Mouse (Mus musculus): Measurements from ENCODE around the gene Sbno2. TPM values are rescaled to one million over a fixed set of nuclear protein-coding genes. Genes with fewer than 3 reads are reported as not detected.
A peak's percentile ranks its signal among the peaks of the same experiment; 100 is the strongest.

Sbno2 gene
- polyA plus RNA-seq, 1 experiment from 2014 or later: 14.9 TPM

DNA sequence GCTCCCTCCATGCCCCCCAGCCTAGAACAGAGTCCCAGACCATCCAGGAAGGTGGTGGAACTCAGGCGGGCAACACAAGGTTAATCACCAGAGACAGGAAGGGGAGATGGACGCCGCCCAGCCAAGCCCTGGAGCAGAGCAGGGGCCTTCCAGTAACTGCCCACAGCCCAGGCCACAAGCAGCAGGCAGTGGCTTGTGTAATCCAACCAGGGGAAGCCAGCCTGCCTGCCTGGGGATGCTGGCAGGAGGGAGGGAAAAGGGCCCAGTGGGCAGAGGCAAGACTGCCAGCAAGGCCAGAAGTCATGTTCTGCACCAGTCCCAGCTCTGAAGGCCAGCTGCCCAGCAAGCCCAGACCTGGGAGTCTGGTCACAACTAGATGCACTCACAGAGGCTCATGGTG, 18.5 kb downstream of the Sbno2 start:
- H3K4me3 ChIP-seq (replicated peaks; ENCODE audit: low read length): no peak overlapping the region
- no peak overlapping the region for H3K27ac ChIP-seq (ENCODE audit: low read length)
- no peaks in the 10 kb centered on the region for H3K9me3 ChIP-seq (ENCODE audit: control insufficient read depth, low read length)
- no peak for ATAC-seq
- no peaks in the 10 kb centered on the region for H3K36me3 ChIP-seq (ENCODE audit: control insufficient read depth, insufficient read depth)
- no peaks in the 10 kb centered on the region for H3K27me3 ChIP-seq (replicated peaks; ENCODE audit: control insufficient read depth, insufficient read depth, low read length)
- H3K4me2 ChIP-seq (ENCODE audit: low read length): no peak overlapping the region
- H3K9ac ChIP-seq (replicated peaks; ENCODE audit: low read depth, low read length): no peak overlapping the region
- H3K4me1 ChIP-seq (replicated peaks; ENCODE audit: control insufficient read depth, insufficient read depth, low read length): peaks cover 4% of the 10 kb centered on the region
- 85% methylated on average over 3 of the region's 3 CpGs for WGBS

DNA sequence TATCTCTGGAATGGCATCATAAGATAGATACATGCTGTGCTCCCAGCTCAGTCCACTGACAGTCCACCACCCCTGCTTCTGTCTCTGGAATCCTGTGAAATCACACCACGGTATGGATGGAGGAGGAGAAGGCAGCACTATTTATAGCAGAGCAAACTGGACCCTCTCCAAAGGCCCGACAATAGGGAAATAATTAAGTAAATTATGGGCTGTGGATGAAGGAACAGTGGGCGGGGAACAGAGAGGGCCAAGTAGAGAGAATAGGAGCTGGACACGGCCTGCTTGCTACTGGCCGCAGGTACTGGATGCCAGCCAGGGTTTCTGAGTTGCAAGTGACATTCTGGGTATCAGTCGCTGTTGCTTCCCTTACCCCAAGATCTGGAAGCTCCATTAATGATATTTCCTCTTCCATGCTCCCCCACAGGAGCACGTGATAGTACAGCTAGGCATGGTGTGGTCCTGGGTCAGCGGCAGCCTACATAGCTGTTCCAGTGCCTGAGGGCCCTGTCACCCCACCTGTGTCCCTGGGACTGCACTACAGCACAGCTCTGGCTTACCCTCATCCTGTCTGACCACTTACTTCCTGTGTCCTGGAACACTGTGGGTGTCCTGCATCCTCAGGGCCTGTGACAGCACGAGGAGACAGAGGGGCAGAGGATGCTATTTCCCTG, 20.4 kb downstream of the Sbno2 start:
- no peaks in the 10 kb centered on the region for H3K9me3 ChIP-seq (ENCODE audit: control insufficient read depth, low read length)
- no peaks in the 10 kb centered on the region for H3K27me3 ChIP-seq (replicated peaks; ENCODE audit: control insufficient read depth, insufficient read depth, low read length)
- peak; percentile 45 for ATAC-seq
- H3K27ac ChIP-seq (ENCODE audit: low read length): no peak overlapping the region
- H3K9ac ChIP-seq (replicated peaks; ENCODE audit: low read depth, low read length): no peak overlapping the region
- no peak overlapping the region for H3K4me2 ChIP-seq (ENCODE audit: low read length)
- WGBS: 60% methylated on average over 9 of the region's 9 CpGs
- H3K4me3 ChIP-seq (replicated peaks; ENCODE audit: low read length): no peak overlapping the region
- H3K36me3 ChIP-seq (ENCODE audit: control insufficient read depth, insufficient read depth): no peaks in the 10 kb centered on the region; the same call in none of the 2 replicates
- H3K4me1 ChIP-seq (replicated peaks; ENCODE audit: control insufficient read depth, insufficient read depth, low read length): peaks cover 4% of the 10 kb centered on the region

DNA sequence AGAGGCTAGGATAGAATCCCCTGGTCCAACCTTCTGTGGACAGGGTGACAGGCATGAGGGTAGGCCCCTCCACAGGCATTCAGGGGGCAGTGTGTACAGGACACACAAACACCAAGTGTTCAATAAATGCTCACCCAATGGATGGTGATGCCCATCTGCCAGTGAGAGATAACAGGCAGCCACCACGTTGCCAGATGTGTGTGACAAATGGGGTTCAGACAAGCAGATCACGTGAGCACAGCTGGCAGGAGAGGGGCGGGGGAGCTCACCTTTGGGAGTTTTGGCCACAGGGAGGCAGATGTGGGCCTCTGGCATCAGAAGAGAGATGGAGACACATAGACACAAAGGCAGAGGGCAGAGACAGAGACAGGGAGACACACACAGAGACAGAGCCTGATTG, 24.3 kb downstream of the Sbno2 start:
- ATAC-seq: no peak
- Histone ChIP-seq H3K4me1 (replicated peaks; ENCODE audit: control insufficient read depth, insufficient read depth, low read length) (peaks cover 4% of the 10 kb centered on the region), H3K9me3 (ENCODE audit: control insufficient read depth, low read length) (no peaks in the 10 kb centered on the region), H3K27me3 (replicated peaks; ENCODE audit: control insufficient read depth, insufficient read depth, low read length) (no peaks in the 10 kb centered on the region), H3K27ac (ENCODE audit: low read length) (no peak overlapping the region), H3K36me3 (ENCODE audit: control insufficient read depth, insufficient read depth) (no peaks in the 10 kb centered on the region; the same call in none of the 2 replicates), H3K4me3 (replicated peaks; ENCODE audit: low read length) (no peak overlapping the region), H3K4me2 (ENCODE audit: low read length) (no peak overlapping the region), H3K9ac (replicated peaks; ENCODE audit: low read depth, low read length) (no peak overlapping the region)
- WGBS: 83% methylated on average over 3 of the region's 3 CpGs

DNA sequence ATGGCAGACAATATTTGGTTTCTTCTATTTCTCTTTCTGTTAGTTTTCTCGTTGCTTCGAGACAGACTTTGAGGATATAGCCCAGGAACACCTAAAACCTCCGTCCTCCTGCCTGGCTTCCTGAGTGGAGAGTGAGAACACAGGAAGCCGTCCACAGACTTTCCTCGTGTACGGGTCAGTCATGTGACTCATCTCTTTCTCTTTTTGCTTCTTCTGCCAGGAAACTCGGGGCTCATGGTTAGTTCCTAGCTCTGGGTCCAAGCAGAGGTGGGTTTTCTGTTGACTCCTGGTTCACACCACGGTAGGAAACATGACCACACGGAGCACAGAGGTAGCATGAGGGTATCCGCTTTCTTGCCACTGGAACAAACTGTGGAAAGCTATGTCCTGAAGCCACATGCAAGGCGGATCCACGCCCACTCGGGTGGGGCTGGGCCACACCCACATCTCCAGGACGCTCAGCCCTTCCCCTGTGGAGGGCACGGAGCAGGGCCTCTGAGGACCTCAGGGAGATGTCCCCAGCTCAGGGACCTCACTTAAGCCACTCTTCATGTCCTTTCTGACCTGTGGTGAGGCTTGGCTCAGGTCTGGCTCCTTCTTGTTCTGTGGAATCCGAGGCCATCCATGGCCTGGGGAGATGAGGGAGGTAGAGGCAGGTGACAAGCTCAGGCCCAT, 24.8 kb downstream of the Sbno2 start:
- no peak overlapping the region for H3K27ac ChIP-seq (ENCODE audit: low read length)
- H3K36me3 ChIP-seq (ENCODE audit: control insufficient read depth, insufficient read depth): no peaks in the 10 kb centered on the region; the same call in none of the 2 replicates
- H3K4me3 ChIP-seq (replicated peaks; ENCODE audit: low read length): no peak overlapping the region
- no peak overlapping the region for H3K4me2 ChIP-seq (ENCODE audit: low read length)
- H3K9me3 ChIP-seq (ENCODE audit: control insufficient read depth, low read length): no peaks in the 10 kb centered on the region
- no peak overlapping the region for H3K9ac ChIP-seq (replicated peaks; ENCODE audit: low read depth, low read length)
- WGBS: 89% methylated on average over 16 of the region's 16 CpGs
- no peaks in the 10 kb centered on the region for H3K27me3 ChIP-seq (replicated peaks; ENCODE audit: control insufficient read depth, insufficient read depth, low read length)
- H3K4me1 ChIP-seq (replicated peaks; ENCODE audit: control insufficient read depth, insufficient read depth, low read length): peaks cover 4% of the 10 kb centered on the region
- no peak for ATAC-seq

DNA sequence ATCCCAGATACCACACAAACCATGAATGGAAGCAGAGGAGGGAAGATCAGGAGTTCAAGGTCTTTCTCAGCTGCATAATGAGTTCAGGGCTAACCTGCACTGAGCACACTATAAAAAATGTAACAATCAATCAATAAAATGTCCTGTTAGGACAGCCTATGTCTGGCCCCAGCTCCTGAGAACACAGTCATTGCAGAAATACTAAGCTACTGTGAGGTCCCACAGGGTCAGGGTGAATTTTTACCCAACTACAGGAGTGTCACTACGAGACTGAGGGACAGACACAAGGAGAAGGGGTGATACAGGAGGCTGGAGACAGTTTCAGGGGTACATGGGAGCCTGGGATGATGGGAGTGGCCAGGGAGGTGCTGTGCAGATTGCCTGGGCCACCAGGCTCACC, 27.0 kb downstream of the Sbno2 start:
- Histone ChIP-seq H3K27ac (ENCODE audit: low read length) (no peak overlapping the region), H3K9ac (replicated peaks; ENCODE audit: low read depth, low read length) (no peak overlapping the region), H3K4me2 (ENCODE audit: low read length) (no peak overlapping the region), H3K36me3 (ENCODE audit: control insufficient read depth, insufficient read depth) (no peaks in the 10 kb centered on the region; the same call in none of the 2 replicates), H3K9me3 (ENCODE audit: control insufficient read depth, low read length) (no peaks in the 10 kb centered on the region), H3K4me1 (replicated peaks; ENCODE audit: control insufficient read depth, insufficient read depth, low read length) (no peaks in the 10 kb centered on the region), H3K27me3 (replicated peaks; ENCODE audit: control insufficient read depth, insufficient read depth, low read length) (no peaks in the 10 kb centered on the region), H3K4me3 (replicated peaks; ENCODE audit: low read length) (no peak overlapping the region)
- ATAC-seq: no peak
- WGBS: 100% methylated on average over 1 of the region's 1 CpGs

DNA sequence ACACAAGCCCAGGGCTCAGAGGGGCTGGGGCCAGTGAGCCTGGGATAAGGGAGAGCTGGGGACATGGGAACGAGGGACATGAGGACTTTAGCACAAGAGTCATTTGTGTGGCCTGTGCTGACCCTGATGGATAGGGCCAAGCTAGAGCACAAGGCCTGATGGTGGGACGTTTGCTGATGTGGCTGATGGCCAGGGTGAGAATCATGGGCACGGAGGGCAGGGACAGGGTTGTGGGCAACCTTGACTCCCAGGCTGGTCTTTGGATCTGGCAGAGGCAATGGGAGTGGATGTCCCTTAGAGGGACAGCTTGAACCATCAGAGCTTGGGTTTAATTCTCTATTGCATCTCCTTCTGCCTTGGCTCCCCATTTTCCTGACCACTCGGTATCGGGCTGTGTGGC, 28.1 kb downstream of the Sbno2 start:
- H3K27me3 ChIP-seq (replicated peaks; ENCODE audit: control insufficient read depth, insufficient read depth, low read length): no peaks in the 10 kb centered on the region
- H3K36me3 ChIP-seq (ENCODE audit: control insufficient read depth, insufficient read depth): no peaks in the 10 kb centered on the region; the same call in none of the 2 replicates

DNA sequence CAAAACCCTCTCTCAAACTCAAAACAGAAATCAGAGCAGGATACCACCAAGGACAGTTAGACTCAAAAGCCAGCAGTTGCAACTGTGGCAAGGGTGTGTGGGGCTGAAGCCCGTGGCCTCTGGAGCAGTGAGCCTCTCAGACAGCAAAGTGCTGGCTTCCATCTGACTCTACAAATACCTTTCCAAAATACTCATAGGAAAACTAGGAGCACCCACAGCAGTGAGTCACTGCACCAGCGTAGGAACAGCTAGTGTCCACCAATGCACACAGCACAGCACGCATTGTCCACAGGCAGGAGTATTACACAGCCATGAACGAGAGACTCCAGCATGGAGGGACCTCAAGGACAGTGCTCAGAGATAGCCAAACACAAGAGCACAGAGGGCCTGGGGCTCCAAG, 29.0 kb downstream of the Sbno2 start:
- no peaks in the 10 kb centered on the region for H3K4me1 ChIP-seq (replicated peaks; ENCODE audit: control insufficient read depth, insufficient read depth, low read length)
- H3K27ac ChIP-seq (ENCODE audit: low read length): no peak overlapping the region
- 97% methylated on average over 4 of the region's 4 CpGs for WGBS
- ATAC-seq: no peak
- H3K4me3 ChIP-seq (replicated peaks; ENCODE audit: low read length): no peak overlapping the region
- no peaks in the 10 kb centered on the region; the same call in 1 of the 2 replicates for H3K36me3 ChIP-seq (ENCODE audit: control insufficient read depth, insufficient read depth)
- no peaks in the 10 kb centered on the region for H3K9me3 ChIP-seq (ENCODE audit: control insufficient read depth, low read length)
- no peaks in the 10 kb centered on the region for H3K27me3 ChIP-seq (replicated peaks; ENCODE audit: control insufficient read depth, insufficient read depth, low read length)
- no peak overlapping the region for H3K4me2 ChIP-seq (ENCODE audit: low read length)
- no peak overlapping the region for H3K9ac ChIP-seq (replicated peaks; ENCODE audit: low read depth, low read length)

More for the DNA sequence above, 28.1 kb downstream of the Sbno2 start:
- 86% methylated on average over 5 of the region's 5 CpGs for WGBS
- H3K9ac ChIP-seq (replicated peaks; ENCODE audit: low read depth, low read length): no peak overlapping the region
- no peak overlapping the region for H3K27ac ChIP-seq (ENCODE audit: low read length)
- H3K4me1 ChIP-seq (replicated peaks; ENCODE audit: control insufficient read depth, insufficient read depth, low read length): no peaks in the 10 kb centered on the region
- H3K4me2 ChIP-seq (ENCODE audit: low read length): no peak overlapping the region
- no peak for ATAC-seq
- H3K4me3 ChIP-seq (replicated peaks; ENCODE audit: low read length): no peak overlapping the region
- no peaks in the 10 kb centered on the region for H3K9me3 ChIP-seq (ENCODE audit: control insufficient read depth, low read length)

DNA sequence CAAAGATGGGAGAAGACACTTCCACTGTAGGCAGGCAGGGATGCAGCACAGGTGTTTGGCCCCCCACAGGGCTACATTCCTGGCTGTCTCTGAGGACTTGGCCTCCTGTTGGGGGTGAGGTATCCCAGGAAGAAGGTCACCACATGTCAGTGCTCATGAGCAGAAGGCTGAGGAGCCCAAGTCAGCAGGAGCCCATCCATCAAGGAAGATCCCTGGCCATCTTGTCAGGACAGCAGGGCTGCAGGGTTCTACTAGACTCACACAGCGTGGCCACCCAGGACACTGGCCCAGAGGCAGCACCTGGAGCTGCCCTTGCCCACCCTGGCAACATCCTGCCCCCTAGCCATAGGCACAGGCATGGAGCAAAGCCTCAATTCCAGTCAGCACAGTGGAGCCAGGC, 29.4 kb downstream of the Sbno2 start:
- Histone ChIP-seq H3K4me2 (ENCODE audit: low read length) (no peak overlapping the region), H3K4me1 (replicated peaks; ENCODE audit: control insufficient read depth, insufficient read depth, low read length) (no peaks in the 10 kb centered on the region), H3K27me3 (replicated peaks; ENCODE audit: control insufficient read depth, insufficient read depth, low read length) (no peaks in the 10 kb centered on the region), H3K36me3 (ENCODE audit: control insufficient read depth, insufficient read depth) (no peaks in the 10 kb centered on the region; the same call in 1 of the 2 replicates), H3K27ac (ENCODE audit: low read length) (no peak overlapping the region), H3K4me3 (replicated peaks; ENCODE audit: low read length) (no peak overlapping the region), H3K9me3 (ENCODE audit: control insufficient read depth, low read length) (no peaks in the 10 kb centered on the region), H3K9ac (replicated peaks; ENCODE audit: low read depth, low read length) (no peak overlapping the region)
- 53% methylated on average over 1 of the region's 1 CpGs for WGBS
- no peak for ATAC-seq

DNA sequence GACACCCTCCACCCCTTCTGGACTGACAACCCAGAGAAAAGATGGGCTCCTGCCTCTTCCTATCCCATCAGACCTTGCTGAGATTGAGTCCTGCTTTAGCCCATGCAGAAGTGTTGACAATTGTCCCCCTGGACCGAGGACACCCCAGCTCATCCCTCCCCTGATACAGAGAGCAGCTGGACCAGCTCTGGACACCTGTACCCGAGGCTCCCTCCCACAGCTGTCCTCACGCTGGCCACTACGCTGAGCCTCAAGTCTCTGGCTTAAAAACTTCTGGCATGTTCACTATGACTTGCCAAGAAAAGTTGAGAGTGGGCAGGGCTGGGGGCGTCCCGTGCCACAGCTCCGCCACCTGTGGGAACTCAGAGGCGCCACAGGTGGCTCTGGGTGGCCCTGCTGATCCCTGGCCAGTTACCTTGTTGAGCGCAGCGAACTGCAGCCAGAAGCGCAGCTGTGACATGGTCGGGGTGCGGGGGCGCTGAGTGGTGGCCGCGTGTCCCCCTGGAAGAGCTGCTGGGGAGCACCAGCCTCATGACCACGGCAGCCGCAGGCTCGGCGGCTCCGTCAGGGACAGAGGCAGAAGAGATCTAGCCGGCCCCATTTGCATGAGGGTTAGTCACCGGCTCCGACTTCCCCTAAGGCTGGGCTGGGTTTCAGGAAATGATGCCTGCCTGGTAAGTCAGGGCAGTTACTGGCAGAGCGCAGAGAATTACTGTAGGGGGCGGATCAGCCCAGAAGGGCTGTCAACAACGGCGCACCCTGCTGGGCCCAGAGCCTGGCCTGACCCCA, 30.4 kb downstream of the Sbno2 start:
- no peak for ATAC-seq
- no peaks in the 10 kb centered on the region for H3K9me3 ChIP-seq (ENCODE audit: control insufficient read depth, low read length)
- no peaks in the 10 kb centered on the region for H3K27me3 ChIP-seq (replicated peaks; ENCODE audit: control insufficient read depth, insufficient read depth, low read length)
- no peaks in the 10 kb centered on the region for H3K36me3 ChIP-seq (ENCODE audit: control insufficient read depth, insufficient read depth)
- H3K9ac ChIP-seq (replicated peaks; ENCODE audit: low read depth, low read length): no peak overlapping the region
- H3K4me2 ChIP-seq (ENCODE audit: low read length): no peak overlapping the region
- no peak overlapping the region for H3K27ac ChIP-seq (ENCODE audit: low read length)
- H3K4me3 ChIP-seq (replicated peaks; ENCODE audit: low read length): no peak overlapping the region
- 23% methylated on average over 28 of the region's 28 CpGs for WGBS
- no peaks in the 10 kb centered on the region for H3K4me1 ChIP-seq (replicated peaks; ENCODE audit: control insufficient read depth, insufficient read depth, low read length)

All from forebrain, embryonic 16.5 days (tissue).